Mouse (Mus musculus) myocyte (in vitro differentiated cells): ENCODE data around the gene Tmem144.

Experiments
- E2F4 ChIP-seq: IDR thresholded peaks from one replicate; pipeline ENCODE4 v1.6.1; 2011; ENCODE audit warnings: mild to moderate bottlenecking, control low read depth, moderate library complexity; ENCODE audit not compliant: insufficient read depth
- USF1 ChIP-seq: IDR thresholded peaks from one replicate; pipeline ENCODE4 v1.6.1; 2011; ENCODE audit warnings: low read depth, mild to moderate bottlenecking, control low read depth, moderate library complexity

DNA sequence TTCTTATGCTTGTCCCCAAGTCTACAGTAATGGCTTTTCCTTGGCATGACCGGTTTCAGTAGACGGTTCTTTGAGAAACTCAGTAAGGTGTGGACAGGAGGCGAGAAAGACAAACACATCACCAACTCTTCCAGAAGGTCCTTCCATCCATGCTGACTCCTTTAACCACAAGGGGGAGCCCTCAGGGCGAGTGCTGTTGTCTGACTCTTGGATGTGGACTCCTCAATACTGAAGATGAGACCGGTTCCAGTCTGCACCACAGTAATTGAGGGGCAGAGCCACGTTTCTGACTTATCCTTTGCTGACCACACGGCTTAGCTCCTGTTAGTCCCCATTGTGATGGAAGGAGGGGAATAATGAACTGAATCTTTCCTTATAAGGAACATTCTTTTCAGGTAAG lies 30.5 kb upstream of the Tmem144 start:
- no peak for TF ChIP-seq USF1
- no peak for TF ChIP-seq E2F4
